Mouse (Mus musculus): ENCODE data around the gene Tapbpl. TPM values are rescaled to one million over a fixed set of nuclear protein-coding genes. Genes with fewer than 3 reads are reported as not detected.

Tapbpl gene
- polyA plus RNA-seq, 1 experiment from 2014 or later: 4.3 TPM

GRCm38 (mm10) chr6:125191332-125192015 is 40.2 kb downstream of the Tapbpl start, which contains the start of the genes Ncapd2 and Mrpl51:
TSS of gene Ncapd2 (minus strand) at chr6:125191701.
TSS of gene Mrpl51 (plus strand) at chr6:125191801.
- under 1% methylated on average over 54 of the region's 54 CpGs for WGBS
- Histone ChIP-seq H3K4me1 (ENCODE audit: insufficient read depth) (peaks cover 6% of the 10 kb centered on the region; the same call in 1 of the 2 replicates), H3K4me3 (ENCODE audit: low read depth, low read length) (peak within 1 kb of the TSS; percentile 71), H3K27ac (ENCODE audit: low read depth) (peak within 1 kb of the TSS; percentile 100), H3K36me3 (ENCODE audit: insufficient read depth) (peaks cover 56% of the 10 kb centered on the region), H3K9me3 (ENCODE audit: low read depth, low read length) (no peaks in the 10 kb centered on the region), H3K4me2 (peak within 1 kb of the TSS; percentile 78), H3K27me3 (ENCODE audit: insufficient read depth, low read length) (no peaks in the 10 kb centered on the region), H3K9ac (peak within 1 kb of the TSS; percentile 84)
- DNase-seq: peak; percentile 99
- TF ChIP-seq CTCF (IDR thresholded peaks at IDR 0.05; ENCODE audit: low read depth): no peak; the same call in none of the 2 replicates
- peak; percentile 96 for ATAC-seq (ENCODE audit: insufficient read depth)

- H3K4me3 ChIP-seq (ENCODE audit: low read depth, low read length): peak overlapping the region; percentile 71
- no peaks in the 10 kb centered on the region for H3K9me3 ChIP-seq (ENCODE audit: low read depth, low read length)
- DNase-seq (peak; percentile 37), ATAC-seq (ENCODE audit: insufficient read depth) (no peak)
- H3K36me3 ChIP-seq (ENCODE audit: insufficient read depth): peaks cover 62% of the 10 kb centered on the region
- peaks cover 6% of the 10 kb centered on the region; the same call in 1 of the 2 replicates for H3K4me1 ChIP-seq (ENCODE audit: insufficient read depth)
- peak overlapping the region; percentile 78 for H3K4me2 ChIP-seq
- H3K27ac ChIP-seq (ENCODE audit: low read depth): peak overlapping the region; percentile 100
- no peak for TF ChIP-seq CTCF (IDR thresholded peaks at IDR 0.05; ENCODE audit: low read depth)
- peak overlapping the region; percentile 84 for H3K9ac ChIP-seq
- no peaks in the 10 kb centered on the region for H3K27me3 ChIP-seq (ENCODE audit: insufficient read depth, low read length)
Measured at GRCm38 (mm10) chr6:125190816-125191215, 40.8 kb downstream of the Tapbpl start.

- WGBS: 91% methylated on average over 10 of the region's 10 CpGs
- Histone ChIP-seq H3K27ac (ENCODE audit: low read depth) (no peak overlapping the region), H3K27me3 (ENCODE audit: insufficient read depth, low read length) (no peaks in the 10 kb centered on the region), H3K9ac (no peak overlapping the region), H3K4me3 (ENCODE audit: low read depth, low read length) (no peak overlapping the region), H3K36me3 (ENCODE audit: insufficient read depth) (peaks cover 83% of the 10 kb centered on the region), H3K9me3 (ENCODE audit: low read depth, low read length) (no peaks in the 10 kb centered on the region), H3K4me1 (ENCODE audit: insufficient read depth) (peaks cover 4% of the 10 kb centered on the region; the same call in 1 of the 2 replicates), H3K4me2 (no peak overlapping the region)
- no peak for DNase-seq
- no peak for TF ChIP-seq CTCF (IDR thresholded peaks at IDR 0.05; ENCODE audit: low read depth)
- ATAC-seq (ENCODE audit: insufficient read depth): no peak
Measured at GRCm38 (mm10) chr6:125186203-125186602, 45.5 kb downstream of the Tapbpl start.

GRCm38 (mm10) chr6:125182133-125182532 is 49.5 kb downstream of the Tapbpl start:
- 85% methylated on average over 5 of the region's 5 CpGs for WGBS
- Histone ChIP-seq H3K9ac (no peak overlapping the region), H3K4me2 (no peak overlapping the region), H3K9me3 (ENCODE audit: low read depth, low read length) (no peaks in the 10 kb centered on the region), H3K36me3 (ENCODE audit: insufficient read depth) (peaks cover 98% of the 10 kb centered on the region), H3K4me3 (ENCODE audit: low read depth, low read length) (no peak overlapping the region), H3K4me1 (ENCODE audit: insufficient read depth) (no peaks in the 10 kb centered on the region), H3K27ac (ENCODE audit: low read depth) (no peak overlapping the region), H3K27me3 (ENCODE audit: insufficient read depth, low read length) (no peaks in the 10 kb centered on the region)
- DNase-seq (no peak), ATAC-seq (ENCODE audit: insufficient read depth) (no peak)
- TF ChIP-seq CTCF (IDR thresholded peaks at IDR 0.05; ENCODE audit: low read depth): no peak

GRCm38 (mm10) chr6:125179601-125180000 is 52.1 kb downstream of the Tapbpl start:
- 92% methylated on average over 7 of the region's 7 CpGs for WGBS
- H3K4me2 ChIP-seq: no peak overlapping the region
- no peak for ATAC-seq (ENCODE audit: insufficient read depth)

GRCm38 (mm10) chr6:125175469-125175868 is 56.2 kb downstream of the Tapbpl start:
- Histone ChIP-seq H3K9ac (no peak overlapping the region), H3K27ac (ENCODE audit: low read depth) (no peak overlapping the region), H3K9me3 (ENCODE audit: low read depth, low read length) (no peaks in the 10 kb centered on the region), H3K27me3 (ENCODE audit: insufficient read depth, low read length) (no peaks in the 10 kb centered on the region), H3K4me2 (no peak overlapping the region), H3K36me3 (ENCODE audit: insufficient read depth) (peaks cover 100% of the 10 kb centered on the region), H3K4me1 (ENCODE audit: insufficient read depth) (no peaks in the 10 kb centered on the region), H3K4me3 (ENCODE audit: low read depth, low read length) (no peak overlapping the region)
- no peak for TF ChIP-seq CTCF (IDR thresholded peaks at IDR 0.05; ENCODE audit: low read depth)
- no peak for DNase-seq
- ATAC-seq (ENCODE audit: insufficient read depth): no peak
- WGBS: 86% methylated on average over 5 of the region's 5 CpGs

More at GRCm38 (mm10) chr6:125179601-125180000, 52.1 kb downstream of the Tapbpl start:
- H3K4me1 ChIP-seq (ENCODE audit: insufficient read depth): no peaks in the 10 kb centered on the region
- no peaks in the 10 kb centered on the region for H3K27me3 ChIP-seq (ENCODE audit: insufficient read depth, low read length)
- no peak overlapping the region for H3K9ac ChIP-seq
- no peak overlapping the region for H3K4me3 ChIP-seq (ENCODE audit: low read depth, low read length)
- DNase-seq: no peak
- TF ChIP-seq CTCF (IDR thresholded peaks at IDR 0.05; ENCODE audit: low read depth): no peak
- peaks cover 98% of the 10 kb centered on the region for H3K36me3 ChIP-seq (ENCODE audit: insufficient read depth)
- no peak overlapping the region for H3K27ac ChIP-seq (ENCODE audit: low read depth)
- no peaks in the 10 kb centered on the region for H3K9me3 ChIP-seq (ENCODE audit: low read depth, low read length)

Small RNAs within 50 kb of the gene (microRNA-seq; reads per million reads assigned to microRNA genes)
- 1.2 reads per million for gene Mir3098 (ENCODE audit: borderline number of aligned reads)
- not detected for gene Mir8113 (ENCODE audit: borderline number of aligned reads)

Other genes starting within 250 kb of the Tapbpl start
- gene Pianp, start 235.2 kb downstream of the Tapbpl start, polyA plus RNA-seq (2014; fragmentation: Nextera tagmentation; extraction: Ambion mirVana): 0.39 and 0.59 TPM in 2 replicates
- 13.2 and 14.8 TPM in 2 replicates for gene Zfp384, start 222.7 kb downstream of the Tapbpl start, polyA plus RNA-seq (2014; fragmentation: Nextera tagmentation; extraction: Ambion mirVana)
- 97.9 and 101 TPM in 2 replicates for gene Ing4, start 192.1 kb downstream of the Tapbpl start, polyA plus RNA-seq (2014; fragmentation: Nextera tagmentation; extraction: Ambion mirVana)
- 13.6 TPM in 2 replicates for gene Acrbp, start 182.2 kb downstream of the Tapbpl start, polyA plus RNA-seq (2014; fragmentation: Nextera tagmentation; extraction: Ambion mirVana)
- 0.31 and 0.49 TPM in 2 replicates for gene Lpar5, start 163.9 kb downstream of the Tapbpl start, polyA plus RNA-seq (2014; fragmentation: Nextera tagmentation; extraction: Ambion mirVana)
- gene Chd4, start 135.9 kb downstream of the Tapbpl start, polyA plus RNA-seq (2014; fragmentation: Nextera tagmentation; extraction: Ambion mirVana): 82.5 and 92.4 TPM in 2 replicates
- gene Nop2, start 100.0 kb downstream of the Tapbpl start, polyA plus RNA-seq (2014; fragmentation: Nextera tagmentation; extraction: Ambion mirVana): 58.5 and 70.6 TPM in 2 replicates
- 6.0 and 6.2 TPM in 2 replicates for gene Iffo1, start 86.6 kb downstream of the Tapbpl start, polyA plus RNA-seq (2014; fragmentation: Nextera tagmentation; extraction: Ambion mirVana)
- 1,954 TPM in 2 replicates for gene Gapdh, start 65.4 kb downstream of the Tapbpl start, polyA plus RNA-seq (2014; fragmentation: Nextera tagmentation; extraction: Ambion mirVana)
- gene Ncapd2, start 40.2 kb downstream of the Tapbpl start, polyA plus RNA-seq (2014; fragmentation: Nextera tagmentation; extraction: Ambion mirVana): 151 and 167 TPM in 2 replicates
- gene Mrpl51, start 40.1 kb downstream of the Tapbpl start, polyA plus RNA-seq (2014; fragmentation: Nextera tagmentation; extraction: Ambion mirVana): 202 and 205 TPM in 2 replicates
- gene Vamp1, start 16.3 kb downstream of the Tapbpl start, polyA plus RNA-seq (2014; fragmentation: Nextera tagmentation; extraction: Ambion mirVana): 2.4 and 2.6 TPM in 2 replicates
- 1.9 and 2.0 TPM in 2 replicates for gene Cd27, start 5.2 kb upstream of the Tapbpl start, polyA plus RNA-seq (2014; fragmentation: Nextera tagmentation; extraction: Ambion mirVana)
- 0.24 and 0.32 TPM in 2 replicates for gene Tuba3a, start 54.2 kb upstream of the Tapbpl start, polyA plus RNA-seq (2014; fragmentation: Nextera tagmentation; extraction: Ambion mirVana)
- gene Ltbr, start 82.0 kb upstream of the Tapbpl start, polyA plus RNA-seq (2014; fragmentation: Nextera tagmentation; extraction: Ambion mirVana): 73.7 and 81.7 TPM in 2 replicates
- gene Scnn1a, start 88.8 kb upstream of the Tapbpl start, polyA plus RNA-seq (2014; fragmentation: Nextera tagmentation; extraction: Ambion mirVana): 1.8 and 2.2 TPM in 2 replicates
- 82.5 and 83.3 TPM in 2 replicates for gene Tnfrsf1a, start 117.5 kb upstream of the Tapbpl start, polyA plus RNA-seq (2014; fragmentation: Nextera tagmentation; extraction: Ambion mirVana)
- 0.22 and 0.51 TPM in 2 replicates for gene Plekhg6, start 148.9 kb upstream of the Tapbpl start, polyA plus RNA-seq (2014; fragmentation: Nextera tagmentation; extraction: Ambion mirVana)

All from lung, embryonic 14.5 days (tissue).